Mouse (Mus musculus): ENCODE measurements at regions not wholly inside any gene's neighbourhood (a gene's known extent, or its start where the extent isn't known, plus 50 kb on each side); places are given as distances from the start of the nearest gene placed in this dataset.

- Histone ChIP-seq H3K27ac (ENCODE audit: low read depth, low read length) (no peak overlapping the region), H3K27me3 (ENCODE audit: control insufficient read depth, insufficient read depth, low read length) (no peaks in the 10 kb centered on the region), H3K4me1 (ENCODE audit: control insufficient read depth, insufficient read depth, low read length) (no peaks in the 10 kb centered on the region), H3K4me3 (ENCODE audit: low read depth, low read length) (no peak overlapping the region), H3K9me3 (ENCODE audit: control insufficient read depth, low read length) (no peaks in the 10 kb centered on the region), H3K4me2 (ENCODE audit: low read depth) (no peak overlapping the region), H3K9ac (ENCODE audit: low read length) (no peak overlapping the region), H3K36me3 (ENCODE audit: control insufficient read depth, insufficient read depth, low read length) (no peaks in the 10 kb centered on the region)
- ATAC-seq (ENCODE audit: insufficient read depth, low FRiP score, low TSS enrichment), result no peak
- WGBS, result 36% methylated on average over 5 of the region's 5 CpGs
- DNase-seq (ENCODE audit: low spot score), result no peak
Observed at GRCm38 (mm10) chr12:35824587-35824987, 100.8 kb upstream of the Agr3 start.

GRCm38 (mm10) chr12:35799261-35799660, 126.2 kb upstream of the Agr3 start:
- Histone ChIP-seq H3K9me3 (ENCODE audit: control insufficient read depth, low read length) (no peaks in the 10 kb centered on the region), H3K4me3 (ENCODE audit: low read depth, low read length) (no peak overlapping the region), H3K27ac (ENCODE audit: low read depth, low read length) (no peak overlapping the region), H3K4me1 (ENCODE audit: control insufficient read depth, insufficient read depth, low read length) (no peaks in the 10 kb centered on the region), H3K27me3 (ENCODE audit: control insufficient read depth, insufficient read depth, low read length) (no peaks in the 10 kb centered on the region), H3K4me2 (ENCODE audit: low read depth) (no peak overlapping the region), H3K9ac (ENCODE audit: low read length) (no peak overlapping the region), H3K36me3 (ENCODE audit: control insufficient read depth, insufficient read depth, low read length) (no peaks in the 10 kb centered on the region)
- WGBS, result 77% methylated on average over 2 of the region's 2 CpGs
- ATAC-seq (ENCODE audit: insufficient read depth, low FRiP score, low TSS enrichment) (no peak), DNase-seq (ENCODE audit: low spot score) (no peak)

- Histone ChIP-seq H3K4me1 (ENCODE audit: control insufficient read depth, insufficient read depth, low read length) (no peaks in the 10 kb centered on the region), H3K27ac (ENCODE audit: low read depth, low read length) (no peak overlapping the region), H3K36me3 (ENCODE audit: control insufficient read depth, insufficient read depth, low read length) (no peaks in the 10 kb centered on the region), H3K4me3 (ENCODE audit: low read depth, low read length) (no peak overlapping the region), H3K9ac (ENCODE audit: low read length) (no peak overlapping the region), H3K27me3 (ENCODE audit: control insufficient read depth, insufficient read depth, low read length) (no peaks in the 10 kb centered on the region), H3K4me2 (ENCODE audit: low read depth) (no peak overlapping the region), H3K9me3 (ENCODE audit: control insufficient read depth, low read length) (no peaks in the 10 kb centered on the region)
- WGBS, result 79% methylated on average over 2 of the region's 2 CpGs
- DNase-seq (ENCODE audit: low spot score), result no peak
- ATAC-seq (ENCODE audit: insufficient read depth, low FRiP score, low TSS enrichment), result no peak
Observed at GRCm38 (mm10) chr12:35775396-35775795, 150.0 kb upstream of the Agr3 start.

DNA sequence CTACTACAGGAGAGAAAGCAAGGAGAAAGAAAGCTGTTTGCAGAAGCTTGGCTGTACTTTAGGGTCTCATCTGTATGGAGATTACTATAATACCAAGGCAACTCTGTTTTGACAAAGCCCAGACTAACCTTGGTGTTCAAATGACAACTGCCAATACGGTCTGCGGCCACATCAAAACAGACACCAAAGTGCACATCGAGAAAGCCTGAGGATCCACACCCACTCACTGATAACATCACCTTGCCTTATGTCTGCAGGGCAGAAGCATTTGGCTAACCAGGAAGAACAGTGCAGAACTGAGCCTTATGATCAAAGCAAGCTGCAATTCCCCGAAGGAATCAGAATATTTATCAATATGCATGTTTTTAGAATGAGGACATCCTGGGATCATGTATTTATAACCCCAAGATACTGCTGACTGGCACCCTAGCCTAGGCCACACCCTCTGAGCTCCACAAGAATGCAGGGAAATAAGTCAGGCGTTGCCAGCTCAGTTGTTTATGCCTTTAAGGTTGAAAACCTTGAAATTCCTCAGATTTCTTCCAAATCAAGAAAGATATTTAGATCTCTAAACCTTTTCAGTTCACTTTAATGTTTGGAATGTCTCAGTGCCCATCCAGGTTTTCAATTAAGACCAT, 154.9 kb upstream of the Agr3 start:
- no peaks in the 10 kb centered on the region for H3K9me3 ChIP-seq (ENCODE audit: control insufficient read depth, low read length)
- no peaks in the 10 kb centered on the region for H3K36me3 ChIP-seq (ENCODE audit: control insufficient read depth, insufficient read depth, low read length)
- H3K4me2 ChIP-seq (ENCODE audit: low read depth), result no peak overlapping the region
- DNase-seq (ENCODE audit: low spot score), result no peak
- ATAC-seq (ENCODE audit: insufficient read depth, low FRiP score, low TSS enrichment), result no peak
- WGBS, result 77% methylated on average over 5 of the region's 5 CpGs
- no peaks in the 10 kb centered on the region for H3K4me1 ChIP-seq (ENCODE audit: control insufficient read depth, insufficient read depth, low read length)
- H3K27me3 ChIP-seq (ENCODE audit: control insufficient read depth, insufficient read depth, low read length), result no peaks in the 10 kb centered on the region
- no peak overlapping the region for H3K9ac ChIP-seq (ENCODE audit: low read length)
- H3K4me3 ChIP-seq (ENCODE audit: low read depth, low read length), result no peak overlapping the region
- no peak overlapping the region for H3K27ac ChIP-seq (ENCODE audit: low read depth, low read length)

GRCm38 (mm10) chr12:35758916-35759315, 166.5 kb upstream of the Agr3 start:
- no peak overlapping the region for H3K4me3 ChIP-seq (ENCODE audit: low read depth, low read length)
- H3K27ac ChIP-seq (ENCODE audit: low read depth, low read length), result no peak overlapping the region
- 88% methylated on average over 1 of the region's 1 CpGs for WGBS
- H3K9ac ChIP-seq (ENCODE audit: low read length), result no peak overlapping the region
- DNase-seq (ENCODE audit: low spot score) (no peak), ATAC-seq (ENCODE audit: insufficient read depth, low FRiP score, low TSS enrichment) (no peak)
- no peaks in the 10 kb centered on the region for H3K27me3 ChIP-seq (ENCODE audit: control insufficient read depth, insufficient read depth, low read length)
- H3K4me1 ChIP-seq (ENCODE audit: control insufficient read depth, insufficient read depth, low read length), result no peaks in the 10 kb centered on the region
- H3K36me3 ChIP-seq (ENCODE audit: control insufficient read depth, insufficient read depth, low read length), result no peaks in the 10 kb centered on the region
- no peaks in the 10 kb centered on the region for H3K9me3 ChIP-seq (ENCODE audit: control insufficient read depth, low read length)
- H3K4me2 ChIP-seq (ENCODE audit: low read depth), result no peak overlapping the region

- no peak overlapping the region for H3K4me2 ChIP-seq (ENCODE audit: low read depth)
- H3K4me1 ChIP-seq (ENCODE audit: control insufficient read depth, insufficient read depth, low read length), result no peaks in the 10 kb centered on the region
- H3K27ac ChIP-seq (ENCODE audit: low read depth, low read length), result no peak overlapping the region
- H3K4me3 ChIP-seq (ENCODE audit: low read depth, low read length), result no peak overlapping the region
- H3K36me3 ChIP-seq (ENCODE audit: control insufficient read depth, insufficient read depth, low read length), result no peaks in the 10 kb centered on the region
- no peaks in the 10 kb centered on the region for H3K9me3 ChIP-seq (ENCODE audit: control insufficient read depth, low read length)
- DNase-seq (ENCODE audit: low spot score), result no peak
- WGBS, result 95% methylated on average over 4 of the region's 4 CpGs
- no peaks in the 10 kb centered on the region for H3K27me3 ChIP-seq (ENCODE audit: control insufficient read depth, insufficient read depth, low read length)
- ATAC-seq (ENCODE audit: insufficient read depth, low FRiP score, low TSS enrichment), result no peak
- H3K9ac ChIP-seq (ENCODE audit: low read length), result no peak overlapping the region
Observed at GRCm38 (mm10) chr12:35755159-35755558, 170.3 kb upstream of the Agr3 start.

DNA sequence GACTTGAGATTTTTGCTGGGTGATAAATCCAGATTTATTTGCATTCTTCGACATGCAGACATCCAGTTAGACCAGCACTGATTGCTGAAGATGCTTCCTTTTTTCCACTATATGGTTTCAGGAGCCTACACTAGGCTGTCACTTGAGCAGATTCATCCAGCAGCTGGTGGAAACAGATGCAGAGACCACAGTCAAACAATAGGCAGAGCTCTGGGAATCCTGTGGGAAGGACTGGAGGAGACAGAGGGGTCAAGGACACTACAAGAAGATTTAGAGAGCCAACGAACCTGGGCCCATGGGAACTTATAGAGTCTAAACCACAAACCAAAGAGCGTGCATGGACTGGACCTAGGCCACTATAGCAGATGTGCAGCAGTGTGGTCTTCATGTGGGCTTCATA, 177.4 kb upstream of the Agr3 start:
- H3K27ac ChIP-seq (ENCODE audit: low read depth, low read length), result no peak overlapping the region
- ATAC-seq (ENCODE audit: insufficient read depth, low FRiP score, low TSS enrichment) (no peak), DNase-seq (ENCODE audit: low spot score) (no peak)
- no peaks in the 10 kb centered on the region for H3K4me1 ChIP-seq (ENCODE audit: control insufficient read depth, insufficient read depth, low read length)
- H3K4me2 ChIP-seq (ENCODE audit: low read depth), result no peak overlapping the region
- H3K27me3 ChIP-seq (ENCODE audit: control insufficient read depth, insufficient read depth, low read length), result no peaks in the 10 kb centered on the region
- 84% methylated on average over 3 of the region's 3 CpGs for WGBS
- no peaks in the 10 kb centered on the region for H3K9me3 ChIP-seq (ENCODE audit: control insufficient read depth, low read length)
- no peak overlapping the region for H3K4me3 ChIP-seq (ENCODE audit: low read depth, low read length)
- H3K9ac ChIP-seq (ENCODE audit: low read length), result no peak overlapping the region
- no peaks in the 10 kb centered on the region for H3K36me3 ChIP-seq (ENCODE audit: control insufficient read depth, insufficient read depth, low read length)

DNA sequence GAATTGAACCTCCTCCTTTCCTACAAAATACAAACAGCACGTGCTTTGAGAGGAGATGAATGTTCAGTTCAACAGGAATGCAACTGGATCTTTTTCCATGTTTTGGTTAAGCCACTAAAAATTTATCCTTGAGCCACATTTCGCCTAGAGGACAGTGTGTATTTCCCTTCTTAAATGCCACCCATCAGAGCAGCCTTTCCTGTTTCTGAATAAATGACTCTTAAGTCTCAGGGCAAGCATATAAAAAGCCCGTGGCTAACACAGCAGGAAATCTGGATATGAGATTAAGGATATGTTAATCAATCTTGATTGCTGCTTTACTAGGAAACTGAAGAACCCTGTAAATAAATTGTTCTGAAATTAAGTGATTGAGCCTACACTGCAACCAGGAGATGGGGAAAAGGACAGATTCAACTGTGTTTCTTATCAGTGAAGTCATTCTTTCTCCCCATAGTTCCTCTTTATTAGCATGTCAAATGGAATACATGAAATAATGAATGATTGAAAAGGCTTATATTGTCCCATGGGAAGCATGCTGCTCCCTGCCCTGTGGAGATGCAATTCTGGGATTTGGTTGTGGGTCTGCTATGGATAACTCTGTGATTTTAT, 178.6 kb upstream of the Agr3 start:
- H3K4me2 ChIP-seq (ENCODE audit: low read depth), result no peak overlapping the region
- no peaks in the 10 kb centered on the region for H3K36me3 ChIP-seq (ENCODE audit: control insufficient read depth, insufficient read depth, low read length)
- H3K4me3 ChIP-seq (ENCODE audit: low read depth, low read length), result no peak overlapping the region
- H3K9ac ChIP-seq (ENCODE audit: low read length), result no peak overlapping the region
- ATAC-seq (ENCODE audit: insufficient read depth, low FRiP score, low TSS enrichment) (no peak), DNase-seq (ENCODE audit: low spot score) (no peak)
- no peak overlapping the region for H3K27ac ChIP-seq (ENCODE audit: low read depth, low read length)
- 62% methylated on average over 3 of the region's 3 CpGs for WGBS
- H3K9me3 ChIP-seq (ENCODE audit: control insufficient read depth, low read length), result no peaks in the 10 kb centered on the region
- no peaks in the 10 kb centered on the region for H3K4me1 ChIP-seq (ENCODE audit: control insufficient read depth, insufficient read depth, low read length)
- no peaks in the 10 kb centered on the region for H3K27me3 ChIP-seq (ENCODE audit: control insufficient read depth, insufficient read depth, low read length)

DNA sequence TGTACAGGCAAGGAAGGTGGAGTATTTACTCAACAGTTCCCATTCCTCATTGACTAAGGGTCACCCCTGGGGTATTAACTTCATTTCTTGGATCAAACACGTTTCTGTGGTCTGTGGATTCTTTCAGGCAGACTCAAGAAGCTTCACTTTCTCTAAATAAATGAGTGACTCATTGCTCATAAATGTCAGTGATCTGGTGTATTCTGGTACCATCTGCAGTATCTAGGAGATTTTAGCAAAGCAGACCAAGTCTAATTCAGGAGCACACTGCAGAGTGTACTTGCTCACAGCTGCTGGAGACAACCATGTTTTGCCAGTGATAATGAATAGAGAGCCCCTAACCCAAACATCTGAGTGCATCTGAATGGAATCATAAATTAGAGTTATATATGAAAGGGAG, 182.7 kb upstream of the Agr3 start:
- Histone ChIP-seq H3K27ac (ENCODE audit: low read depth, low read length) (no peak overlapping the region), H3K4me3 (ENCODE audit: low read depth, low read length) (no peak overlapping the region), H3K4me2 (ENCODE audit: low read depth) (no peak overlapping the region), H3K9me3 (ENCODE audit: control insufficient read depth, low read length) (no peaks in the 10 kb centered on the region), H3K36me3 (ENCODE audit: control insufficient read depth, insufficient read depth, low read length) (no peaks in the 10 kb centered on the region), H3K27me3 (ENCODE audit: control insufficient read depth, insufficient read depth, low read length) (no peaks in the 10 kb centered on the region), H3K4me1 (ENCODE audit: control insufficient read depth, insufficient read depth, low read length) (no peaks in the 10 kb centered on the region), H3K9ac (ENCODE audit: low read length) (no peak overlapping the region)
- 68% methylated on average over 1 of the region's 1 CpGs for WGBS
- ATAC-seq (ENCODE audit: insufficient read depth, low FRiP score, low TSS enrichment), result no peak
- DNase-seq (ENCODE audit: low spot score), result no peak

Measured in neural tube, embryonic 11.5 days (tissue).